Mouse (Mus musculus) intestine, postnatal 0 days (tissue): Measurements from ENCODE around the gene Trhde. TPM values are rescaled to one million over a fixed set of nuclear protein-coding genes. Genes with fewer than 3 reads are reported as not detected.

Source experiments
- ATAC-seq: fragments of 200-750 bp; cut with Nextera tagmentation; 2 replicates; pipeline ENCODE4 v1.8.0; 2017; ENCODE audit warnings: mild to moderate bottlenecking, moderate TSS enrichment, moderate library complexity
- H3K27ac ChIP-seq: fragments of 300-500 bp; sonication (generic); 2 replicates; pipeline ENCODE4 v1.5.1; 2014; ENCODE audit warnings: mild to moderate bottlenecking, low read depth, low read length, moderate library complexity
- H3K27me3 ChIP-seq: fragments of 300-500 bp; sonication (generic); replicated peaks from 2 replicates; pipeline ENCODE4 v1.6.1; 2014; ENCODE audit warnings: low read length, mixed read lengths; ENCODE audit not compliant: control insufficient read depth, insufficient read depth
- H3K36me3 ChIP-seq: fragments of 300-500 bp; sonication (generic); 2 replicates; pipeline ENCODE4 v1.6.1; 2014; ENCODE audit warnings: mild to moderate bottlenecking, moderate library complexity; ENCODE audit not compliant: control insufficient read depth, insufficient read depth
- H3K4me1 ChIP-seq: fragments of 300-500 bp; sonication (generic); replicated peaks from 2 replicates; pipeline ENCODE4 v1.6.1; 2014; ENCODE audit warnings: antibody characterized with exemption, low read length, mixed read lengths; ENCODE audit not compliant: control insufficient read depth, insufficient read depth
- H3K4me2 ChIP-seq: fragments of 300-500 bp; sonication (generic); replicated peaks from 2 replicates; pipeline ENCODE4 v1.6.1; 2014; ENCODE audit warnings: low read depth, mild to moderate bottlenecking, moderate library complexity
- H3K4me3 ChIP-seq: fragments of 300-500 bp; sonication (generic); 2 replicates; pipeline ENCODE4 v1.5.1; 2014; ENCODE audit warnings: low read depth, low read length
- H3K9ac ChIP-seq: fragments of 300-500 bp; sonication (generic); 2 replicates; pipeline ENCODE4 v1.6.1; 2014; ENCODE audit warnings: mild to moderate bottlenecking, low read depth, low read length
- H3K9me3 ChIP-seq: fragments of 300-500 bp; sonication (generic); 2 replicates; pipeline ENCODE4 v1.6.1; 2016; ENCODE audit warnings: mixed run types; ENCODE audit not compliant: control insufficient read depth
- CTCF ChIP-seq: sonication (generic); IDR thresholded peaks from 2 replicates; pipeline ENCODE4 v1.5.1; 2016; ENCODE audit warnings: low read depth, mild to moderate bottlenecking, control low read depth, antibody characterized with exemption, moderate library complexity
- WGBS: fragments of 180-500 bp; shearing (Covaris S2); extraction: QIAGEN DNeasy Blood & Tissue Kit; methylation state at CpG from one replicate; pipeline ENCODE4 v1.1.7; 2014; 5-methylcytosine and 5-hydroxymethylcytosine counted together
- polyA plus RNA-seq: library from polyadenylated mRNA; unstranded; fragments of >200 nt; fragmentation: Nextera tagmentation; extraction: Ambion mirVana; gene quantifications from 2 replicates; pipeline ENCODE4 v1.2.1, GENCODE M21; 2015

Trhde gene
- polyA plus RNA-seq, 1 experiment from 2014 or later: 0.13 TPM

DNA sequence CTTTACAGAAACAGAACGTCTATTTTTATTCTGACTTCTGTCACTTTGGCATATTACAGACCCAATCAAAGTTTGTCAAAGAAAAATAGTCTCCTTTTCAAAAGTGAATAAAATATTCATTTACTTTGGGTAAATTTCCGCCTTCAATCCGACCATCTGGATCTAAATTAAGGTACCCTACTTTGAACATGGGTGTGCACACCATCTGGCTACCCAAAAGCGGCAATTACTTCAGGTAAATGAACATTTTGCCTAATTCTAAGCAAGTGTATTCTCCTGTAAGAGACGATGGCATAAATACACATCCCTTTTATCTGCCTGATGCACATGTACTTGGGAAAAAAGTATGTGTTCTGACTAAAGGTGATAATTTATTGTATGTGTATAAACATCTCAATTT is 5.2 kb downstream of the Trhde start:
- Histone ChIP-seq H3K9me3 (no peaks in the 10 kb centered on the region), H3K4me3 (no peak overlapping the region), H3K27me3 (peaks cover 26% of the 10 kb centered on the region), H3K4me2 (no peak overlapping the region), H3K4me1 (no peaks in the 10 kb centered on the region), H3K27ac (no peak overlapping the region), H3K36me3 (no peaks in the 10 kb centered on the region), H3K9ac (no peak overlapping the region)
- WGBS: 76% methylated on average over 5 of the region's 5 CpGs
- ATAC-seq: no peak
- TF ChIP-seq CTCF: no peak

- Histone ChIP-seq H3K9me3 (no peaks in the 10 kb centered on the region), H3K36me3 (no peaks in the 10 kb centered on the region), H3K9ac (no peak overlapping the region), H3K27me3 (no peaks in the 10 kb centered on the region), H3K4me1 (no peaks in the 10 kb centered on the region), H3K4me3 (no peak overlapping the region), H3K4me2 (no peak overlapping the region), H3K27ac (no peak overlapping the region)
- TF ChIP-seq CTCF: no peak
- WGBS: 51% methylated on average over 6 of the region's 6 CpGs
- ATAC-seq: no peak
Measured at GRCm38 (mm10) chr10:114794214-114794613, 7.9 kb downstream of the Trhde start.

- 60% methylated on average over 4 of the region's 4 CpGs for WGBS
- no peak for ATAC-seq
- no peaks in the 10 kb centered on the region for H3K4me1 ChIP-seq
- no peak overlapping the region for H3K4me2 ChIP-seq
- no peak overlapping the region for H3K4me3 ChIP-seq
- TF ChIP-seq CTCF: no peak
- H3K27ac ChIP-seq: no peak overlapping the region
- no peaks in the 10 kb centered on the region for H3K36me3 ChIP-seq
- H3K9ac ChIP-seq: no peak overlapping the region
- H3K27me3 ChIP-seq: no peaks in the 10 kb centered on the region
- H3K9me3 ChIP-seq: no peaks in the 10 kb centered on the region
Measured at GRCm38 (mm10) chr10:114765914-114766313, 36.2 kb downstream of the Trhde start.

DNA sequence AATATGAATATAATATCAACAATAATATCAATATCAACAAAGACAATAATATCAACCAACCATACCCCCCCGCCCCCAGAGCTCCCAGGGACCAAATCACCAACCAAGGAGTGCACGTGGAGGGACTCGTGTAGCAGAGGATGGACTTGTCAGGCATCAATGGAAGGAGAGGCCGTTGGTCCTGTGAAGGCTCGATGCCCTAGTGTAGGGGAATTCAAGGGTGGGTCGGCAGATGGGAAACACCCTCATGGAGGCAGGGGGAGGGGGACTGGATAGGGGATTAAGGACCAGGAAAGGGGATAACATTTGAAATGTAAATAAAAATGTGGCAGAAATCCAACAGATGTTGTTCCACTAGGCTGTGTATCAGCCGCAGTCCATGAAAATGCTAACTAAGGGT is 40.0 kb downstream of the Trhde start:
- Histone ChIP-seq H3K36me3 (no peaks in the 10 kb centered on the region), H3K4me2 (no peak overlapping the region), H3K27ac (no peak overlapping the region), H3K4me1 (no peaks in the 10 kb centered on the region), H3K9me3 (no peaks in the 10 kb centered on the region), H3K4me3 (no peak overlapping the region), H3K9ac (no peak overlapping the region), H3K27me3 (no peaks in the 10 kb centered on the region)
- 76% methylated on average over 7 of the region's 7 CpGs for WGBS
- no peak for TF ChIP-seq CTCF
- no peak for ATAC-seq

GRCm38 (mm10) chr10:114759240-114759639 is 42.9 kb downstream of the Trhde start:
- Histone ChIP-seq H3K9me3 (no peaks in the 10 kb centered on the region), H3K27me3 (no peaks in the 10 kb centered on the region), H3K27ac (no peak overlapping the region), H3K4me3 (no peak overlapping the region), H3K9ac (no peak overlapping the region), H3K4me1 (no peaks in the 10 kb centered on the region), H3K4me2 (no peak overlapping the region), H3K36me3 (no peaks in the 10 kb centered on the region)
- ATAC-seq: no peak
- no peak for TF ChIP-seq CTCF
- WGBS: 63% methylated on average over 3 of the region's 3 CpGs

- ATAC-seq: no peak
- no peak overlapping the region for H3K9ac ChIP-seq
- WGBS: 66% methylated on average over 9 of the region's 9 CpGs
Measured at GRCm38 (mm10) chr10:114758614-114759013, 43.5 kb downstream of the Trhde start.

More at GRCm38 (mm10) chr10:114758614-114759013, 43.5 kb downstream of the Trhde start:
- no peak for TF ChIP-seq CTCF
- H3K9me3 ChIP-seq: no peaks in the 10 kb centered on the region
- H3K27me3 ChIP-seq: no peaks in the 10 kb centered on the region
- no peaks in the 10 kb centered on the region for H3K4me1 ChIP-seq
- H3K27ac ChIP-seq: no peak overlapping the region
- no peaks in the 10 kb centered on the region for H3K36me3 ChIP-seq
- no peak overlapping the region for H3K4me2 ChIP-seq
- no peak overlapping the region for H3K4me3 ChIP-seq
